Mouse (Mus musculus) liver, embryonic 14.5 days (tissue): ENCODE measurements around the gene 2310007B03Rik. TPM values are rescaled to one million over a fixed set of nuclear protein-coding genes. Genes with fewer than 3 reads are reported as not detected.
A peak's percentile ranks its signal among the peaks of the same experiment; 100 is the strongest.

Source experiments
- ATAC-seq: fragments of 200-750 bp; cut with Nextera tagmentation; 2 replicates; pipeline ENCODE4 v1.8.0; 2017; ENCODE audit warnings: moderate number of reproducible peaks, mild to moderate bottlenecking, moderate library complexity; ENCODE audit not compliant: insufficient read depth
- DNase-seq, 3 experiments: peaks; one replicate each; pipeline ENCODE4 v3.0.0-alpha.2; 2012 to 2013; ENCODE audit warnings: low read depth in 3 of 3, low spot score in 3 of 3
- H3K27ac ChIP-seq: fragments of 300-500 bp; sonication (generic); 2 replicates; pipeline ENCODE4 v1.5.1; 2014; ENCODE audit warnings: moderate library complexity, mild to moderate bottlenecking, control low read depth, inconsistent platforms
- H3K27me3 ChIP-seq: fragments of 300-500 bp; sonication (generic); 2 replicates; pipeline ENCODE4 v1.6.1; 2014; ENCODE audit warnings: mild to moderate bottlenecking, low read length, moderate library complexity; ENCODE audit not compliant: control insufficient read depth, insufficient read depth
- H3K36me3 ChIP-seq: fragments of 300-500 bp; sonication (generic); replicated peaks from 2 replicates; pipeline ENCODE4 v1.6.1; 2014; ENCODE audit warnings: low read depth; ENCODE audit not compliant: control insufficient read depth, insufficient read depth
- H3K4me1 ChIP-seq, 2 experiments: fragments of 200-500 bp in 1 of 2; fragments of 300-500 bp in 1 of 2; sonication (generic) in 1 of 2; replicated peaks; 2 replicates each; pipeline ENCODE4 v1.6.1; 2012 to 2014; ENCODE audit warnings: antibody characterized with exemption in 1 of 2, inconsistent platforms in 1 of 2, low read length in 1 of 2; ENCODE audit not compliant: control insufficient read depth in 2 of 2, insufficient read depth in 2 of 2
- H3K4me2 ChIP-seq: fragments of 300-500 bp; sonication (generic); 2 replicates; pipeline ENCODE4 v1.6.1; 2014; ENCODE audit warnings: low read depth, mild to moderate bottlenecking, control low read depth, moderate library complexity
- H3K4me3 ChIP-seq, 2 experiments: fragments of 200-500 bp in 1 of 2; fragments of 300-500 bp in 1 of 2; sonication (generic) in 1 of 2; 2 replicates each; pipeline ENCODE4 v1.5.1; 2012 to 2014; ENCODE audit warnings: low read depth in 2 of 2, low read length in 2 of 2, mild to moderate bottlenecking in 2 of 2, control low read depth in 1 of 2, inconsistent platforms in 1 of 2, moderate library complexity in 1 of 2; ENCODE audit not compliant: insufficient read depth in 1 of 2
- H3K9ac ChIP-seq: fragments of 300-500 bp; sonication (generic); replicated peaks from 2 replicates; pipeline ENCODE4 v1.6.1; 2014; ENCODE audit warnings: mild to moderate bottlenecking, control low read depth, moderate library complexity
- H3K9me3 ChIP-seq: fragments of 300-500 bp; sonication (generic); 2 replicates; pipeline ENCODE4 v1.6.1; 2016; ENCODE audit warnings: low read length, mixed read lengths; ENCODE audit not compliant: control insufficient read depth
- CTCF ChIP-seq: IDR thresholded peaks from 2 replicates; pipeline ENCODE4 v1.5.1; 2016; ENCODE audit warnings: antibody characterized with exemption, low read depth, control low read depth
- EP300 ChIP-seq: IDR thresholded peaks from 2 replicates; pipeline ENCODE4 v1.6.1; 2016; ENCODE audit warnings: antibody characterized with exemption, low read depth
- WGBS: fragments of 180-500 bp; shearing (Covaris S2); extraction: QIAGEN DNeasy Blood & Tissue Kit; methylation state at CpG from one replicate; pipeline ENCODE4 v1.1.7; 2014; ENCODE audit not compliant: insufficient replicate concordance; 5-methylcytosine and 5-hydroxymethylcytosine counted together
- polyA plus RNA-seq, 2 experiments: library from polyadenylated mRNA; depleted of rRNA in 1 of 2; stranded (reverse) in 1 of 2; unstranded in 1 of 2; fragments of >200 nt; fragmentation: Nextera tagmentation in 1 of 2; extraction: Ambion mirVana in 1 of 2; gene quantifications; 2 replicates each; pipeline versions ENCODE4 v1.2.1 to v1.2.3; 2012 to 2014

The 2310007B03Rik gene
- polyA plus RNA-seq, 2 experiments = 0.07 to 0.09 TPM

GRCm38 (mm10) chr1:93175849-93176248 is 15.1 kb upstream of the 2310007B03Rik start:
- no peaks in the 10 kb centered on the region; the same call in none of the 2 replicates for H3K27me3 ChIP-seq
- WGBS = 21% methylated on average over 6 of the region's 6 CpGs

GRCm38 (mm10) chr1:93174399-93174798 is 13.7 kb upstream of the 2310007B03Rik start:
- peak; percentile 33 to 44 (median 37) for DNase-seq
- no peaks in the 10 kb centered on the region for H3K9me3 ChIP-seq
- no peaks in the 10 kb centered on the region for H3K4me1 ChIP-seq
- H3K27me3 ChIP-seq = no peaks in the 10 kb centered on the region; the same call in none of the 2 replicates
- WGBS = 3% methylated on average over 4 of the region's 4 CpGs
- ATAC-seq = 0 out of 2 replicates have a peak, but pooled peaks have one; percentile 23
- no peak overlapping the region for H3K4me3 ChIP-seq
- H3K9ac ChIP-seq = no peak overlapping the region
- peak; percentile 97 for TF ChIP-seq CTCF
- TF ChIP-seq EP300 = no peak
- H3K36me3 ChIP-seq = no peaks in the 10 kb centered on the region
- H3K4me2 ChIP-seq = no peak overlapping the region
- no peak overlapping the region for H3K27ac ChIP-seq

More at GRCm38 (mm10) chr1:93175849-93176248, 15.1 kb upstream of the 2310007B03Rik start:
- Histone ChIP-seq H3K4me3 (no peak overlapping the region), H3K27ac (no peak overlapping the region), H3K4me1 (no peaks in the 10 kb centered on the region), H3K9me3 (no peaks in the 10 kb centered on the region), H3K36me3 (no peaks in the 10 kb centered on the region), H3K4me2 (no peak overlapping the region), H3K9ac (no peak overlapping the region)
- no peak for TF ChIP-seq EP300
- no peak for TF ChIP-seq CTCF
- ATAC-seq = no peak
- no peak for DNase-seq

DNA sequence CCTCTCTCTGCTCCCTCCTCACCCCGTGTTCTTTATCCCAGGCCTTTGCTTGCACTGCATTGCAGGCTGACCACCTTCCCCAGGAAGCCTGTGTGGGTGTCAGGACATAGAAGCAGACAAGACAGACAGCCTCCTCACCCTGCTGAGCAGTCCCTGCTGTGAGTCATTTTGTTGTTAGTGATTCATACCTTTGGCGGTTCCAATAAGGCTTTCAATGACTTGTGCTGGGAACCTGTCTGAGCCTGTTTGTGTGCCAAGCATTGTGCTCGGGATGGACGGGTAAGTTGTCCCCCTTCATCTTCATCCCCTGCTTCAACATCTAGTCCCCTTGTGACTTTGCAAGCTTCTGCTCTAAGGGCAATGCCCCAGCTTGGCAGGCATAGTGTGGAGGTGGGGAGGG is 12.9 kb upstream of the 2310007B03Rik start:
- H3K9me3 ChIP-seq = no peaks in the 10 kb centered on the region
- TF ChIP-seq CTCF = no peak
- TF ChIP-seq EP300 = no peak
- H3K4me3 ChIP-seq = no peak overlapping the region
- H3K36me3 ChIP-seq = no peaks in the 10 kb centered on the region
- no peak overlapping the region for H3K9ac ChIP-seq
- DNase-seq (no peak), ATAC-seq (no peak)
- 39% methylated on average over 4 of the region's 4 CpGs for WGBS
- no peaks in the 10 kb centered on the region; the same call in none of the 2 replicates for H3K27me3 ChIP-seq
- no peak overlapping the region for H3K4me2 ChIP-seq
- no peaks in the 10 kb centered on the region for H3K4me1 ChIP-seq
- no peak overlapping the region for H3K27ac ChIP-seq

GRCm38 (mm10) chr1:93168295-93168775 is 7.6 kb upstream of the 2310007B03Rik start, which contains the start of gene Crocc2:
Gene Crocc2 (plus strand): TSS chr1:93168725.
- H3K4me3 ChIP-seq = no peak within 1 kb of the TSS
- H3K4me2 ChIP-seq = no peak within 1 kb of the TSS
- ATAC-seq (no peak), DNase-seq (no peak)
- no peaks in the 10 kb centered on the region for H3K27me3 ChIP-seq
- H3K9ac ChIP-seq = no peak within 1 kb of the TSS
- no peaks in the 10 kb centered on the region for H3K4me1 ChIP-seq
- no peaks in the 10 kb centered on the region for H3K36me3 ChIP-seq
- WGBS = 51% methylated on average over 10 of the region's 10 CpGs
- no peaks in the 10 kb centered on the region for H3K9me3 ChIP-seq
- no peak within 1 kb of the TSS for H3K27ac ChIP-seq
- TF ChIP-seq EP300 (no peak), CTCF (no peak)

DNA sequence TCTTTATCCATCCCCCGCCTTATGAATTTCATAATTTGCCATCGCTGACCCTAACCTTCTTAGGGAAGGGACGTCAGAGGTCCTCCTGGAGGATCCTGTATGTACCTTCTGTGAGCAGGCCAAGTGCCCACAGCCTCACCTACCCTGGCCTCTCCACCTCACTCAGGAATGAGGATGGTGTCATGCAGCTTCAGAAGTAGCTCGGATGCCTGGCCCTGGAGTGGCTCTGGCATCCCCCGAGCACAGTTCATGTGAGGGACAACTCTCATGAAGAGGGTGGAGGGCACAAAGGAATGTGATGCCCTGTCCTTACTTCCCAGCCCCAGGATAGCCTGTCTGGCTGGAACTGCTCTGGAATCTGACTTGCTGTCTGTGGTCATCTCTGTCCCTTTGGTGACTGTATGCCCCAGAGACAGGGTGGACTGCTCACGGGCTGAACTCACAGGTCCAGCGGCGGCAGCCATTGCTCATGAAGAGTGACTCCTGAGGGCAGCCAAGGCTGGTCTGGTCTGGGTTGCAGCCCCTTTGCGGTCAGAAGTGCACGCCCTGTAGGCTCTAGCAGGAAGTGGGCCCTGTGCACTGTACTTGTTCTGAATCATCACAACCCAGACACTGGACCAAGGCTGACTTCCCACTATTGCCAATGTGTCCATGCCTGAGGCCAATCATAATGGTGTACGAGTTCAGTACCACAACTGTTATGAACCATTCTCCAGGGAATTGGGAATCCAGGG is 5.8 kb upstream of the 2310007B03Rik start:
- no peak overlapping the region for H3K9ac ChIP-seq
- no peaks in the 10 kb centered on the region for H3K9me3 ChIP-seq
- H3K27ac ChIP-seq = no peak overlapping the region
- no peaks in the 10 kb centered on the region for H3K4me1 ChIP-seq
- 59% methylated on average over 11 of the region's 11 CpGs for WGBS
- TF ChIP-seq CTCF = no peak
- no peak for TF ChIP-seq EP300
- no peak for DNase-seq
- no peak overlapping the region for H3K4me3 ChIP-seq
- no peak for ATAC-seq
- no peaks in the 10 kb centered on the region for H3K36me3 ChIP-seq
- H3K27me3 ChIP-seq = no peaks in the 10 kb centered on the region
- no peak overlapping the region for H3K4me2 ChIP-seq
